8 mouse cellular contexts compared by ENCODE assay signal in genomic region chr19:58113092-58113731, GRCm38 (mm10).
DNase-seq lines count a peak whose midpoint lies in the region; ATAC-seq lines count a peak whose summit lies in the region.

No protein-coding gene starts in this region.

- no peaks in the 10 kb centered on the region for H3K36me3 ChIP-seq in embryonic facial prominence, embryonic 11.5 days (replicated peaks; ENCODE audit: control insufficient read depth, insufficient read depth, low read depth, low read length)
- H3K36me3 ChIP-seq in embryonic facial prominence, embryonic 10.5 days (replicated peaks): no peaks in the 10 kb centered on the region
- H3K36me3 ChIP-seq in neural tube, embryonic 11.5 days (ENCODE audit: control insufficient read depth, insufficient read depth, low read length): no peaks in the 10 kb centered on the region
- no peaks in the 10 kb centered on the region for H3K36me3 ChIP-seq in liver, embryonic 16.5 days (ENCODE audit: control insufficient read depth, insufficient read depth)

- H3K9me3 ChIP-seq in embryonic facial prominence, embryonic 11.5 days (replicated peaks; ENCODE audit: control insufficient read depth, low read length): no peaks in the 10 kb centered on the region
- no peaks in the 10 kb centered on the region for H3K9me3 ChIP-seq in embryonic facial prominence, embryonic 10.5 days
- H3K9me3 ChIP-seq in neural tube, embryonic 11.5 days (ENCODE audit: control insufficient read depth, low read length): no peaks in the 10 kb centered on the region
- no peaks in the 10 kb centered on the region for H3K9me3 ChIP-seq in liver, embryonic 16.5 days (replicated peaks; ENCODE audit: control insufficient read depth, low read length)

- H3K4me3 ChIP-seq in embryonic facial prominence, embryonic 11.5 days (ENCODE audit: low read depth, low read length): no peak overlapping the region
- no peak overlapping the region for H3K4me3 ChIP-seq in embryonic facial prominence, embryonic 10.5 days
- H3K4me3 ChIP-seq in neural tube, embryonic 11.5 days (ENCODE audit: low read depth, low read length): no peak overlapping the region
- H3K4me3 ChIP-seq in liver, embryonic 16.5 days (ENCODE audit: low read depth, low read length): no peak overlapping the region

- DNase-seq in embryonic facial prominence, embryonic 11.5 days (ENCODE audit: low spot score): no peak
- DNase-seq in embryonic facial prominence, embryonic 10.5 days (ENCODE audit: low spot score): no peak
- DNase-seq in neural tube, embryonic 11.5 days (ENCODE audit: low spot score): no peak
- no peak for DNase-seq in neural tube, embryonic 10.5 days (ENCODE audit: extremely low spot score, low spot score)
- no peak for DNase-seq in layer of hippocampus, adult 9-10 months (ENCODE audit: low spot score)
- DNase-seq in frontal cortex, postnatal 14 days (ENCODE audit: low spot score in 2 of 2): no peak

- no peak overlapping the region for H3K4me2 ChIP-seq in embryonic facial prominence, embryonic 11.5 days (ENCODE audit: low read depth, low read length)
- no peak overlapping the region for H3K4me2 ChIP-seq in neural tube, embryonic 11.5 days (ENCODE audit: low read depth)
- no peak overlapping the region for H3K4me2 ChIP-seq in liver, embryonic 16.5 days (ENCODE audit: low read depth, low read length)

- no peaks in the 10 kb centered on the region for H3K27me3 ChIP-seq in embryonic facial prominence, embryonic 11.5 days (ENCODE audit: control insufficient read depth, insufficient read depth, low read length)
- peaks cover 22% of the 10 kb centered on the region for H3K27me3 ChIP-seq in embryonic facial prominence, embryonic 10.5 days (replicated peaks; ENCODE audit: low read depth, poor library complexity, severe bottlenecking)
- H3K27me3 ChIP-seq in neural tube, embryonic 11.5 days (ENCODE audit: control insufficient read depth, insufficient read depth, low read length): no peaks in the 10 kb centered on the region
- no peaks in the 10 kb centered on the region for H3K27me3 ChIP-seq in liver, embryonic 16.5 days (ENCODE audit: control insufficient read depth, insufficient read depth, low read depth, low read length)

- peak; percentile 97 for ATAC-seq in embryonic facial prominence, embryonic 11.5 days (replicated peaks; ENCODE audit: insufficient number of reproducible peaks, low FRiP score, low TSS enrichment, low read depth)
- ATAC-seq in neural tube, embryonic 11.5 days (ENCODE audit: insufficient read depth, low FRiP score, low TSS enrichment): peak; percentile 92
- ATAC-seq in liver, embryonic 16.5 days (ENCODE audit: low read depth): peak; percentile 64
- ATAC-seq in activated CD4-positive, CD25-positive, alpha-beta regulatory T cell, adult 4 months: no peak

- no peak overlapping the region for H3K27ac ChIP-seq in embryonic facial prominence, embryonic 11.5 days (replicated peaks; ENCODE audit: low read depth, low read length)
- H3K27ac ChIP-seq in embryonic facial prominence, embryonic 10.5 days (replicated peaks): no peak overlapping the region
- no peak overlapping the region for H3K27ac ChIP-seq in neural tube, embryonic 11.5 days (ENCODE audit: low read depth, low read length)
- no peak overlapping the region for H3K27ac ChIP-seq in liver, embryonic 16.5 days (ENCODE audit: low read length)

- WGBS in embryonic facial prominence, embryonic 11.5 days: 73% methylated on average over 5 of the region's 5 CpGs
- WGBS in embryonic facial prominence, embryonic 10.5 days: 77% methylated on average over 5 of the region's 5 CpGs
- WGBS in neural tube, embryonic 11.5 days: 79% methylated on average over 5 of the region's 5 CpGs
- WGBS in liver, embryonic 16.5 days (ENCODE audit: insufficient replicate concordance): 63% methylated on average over 5 of the region's 5 CpGs

- H3K9ac ChIP-seq in embryonic facial prominence, embryonic 11.5 days (replicated peaks; ENCODE audit: low read length): no peak overlapping the region
- no peak overlapping the region for H3K9ac ChIP-seq in neural tube, embryonic 11.5 days (ENCODE audit: low read length)
- no peak overlapping the region for H3K9ac ChIP-seq in liver, embryonic 16.5 days (ENCODE audit: low read depth, low read length)

- H3K4me1 ChIP-seq in embryonic facial prominence, embryonic 11.5 days (ENCODE audit: control insufficient read depth, insufficient read depth, low read length): peaks cover 2% of the 10 kb centered on the region; the same call in 1 of the 2 replicates
- H3K4me1 ChIP-seq in embryonic facial prominence, embryonic 10.5 days: peaks cover 17% of the 10 kb centered on the region
- no peaks in the 10 kb centered on the region for H3K4me1 ChIP-seq in neural tube, embryonic 11.5 days (ENCODE audit: control insufficient read depth, insufficient read depth, low read length)
- H3K4me1 ChIP-seq in liver, embryonic 16.5 days (ENCODE audit: control insufficient read depth, low read depth, low read length): no peaks in the 10 kb centered on the region
